Mouse (Mus musculus) neural tube, embryonic 11.5 days (tissue): ENCODE data around the gene 1810010D01Rik. TPM values are rescaled to one million over a fixed set of nuclear protein-coding genes. Genes with fewer than 3 reads are reported as not detected.

ENCODE experiments used
- ATAC-seq: fragments of 200-750 bp; cut with Nextera tagmentation; 2 replicates; pipeline ENCODE4 v1.8.0; 2017; ENCODE audit warnings: moderate number of reproducible peaks, mild to moderate bottlenecking, moderate TSS enrichment, moderate library complexity; ENCODE audit not compliant: insufficient read depth, low FRiP score, low TSS enrichment
- DNase-seq: peaks from one replicate; pipeline ENCODE4 v3.0.0-alpha.2; 2015; ENCODE audit warnings: low spot score
- H3K27ac ChIP-seq: fragments of 300-500 bp; sonication (generic); 2 replicates; pipeline ENCODE4 v1.5.1; 2014; ENCODE audit warnings: low read depth, mild to moderate bottlenecking, low read length
- H3K27me3 ChIP-seq: fragments of 300-500 bp; sonication (generic); 2 replicates; pipeline ENCODE4 v1.6.1; 2014; ENCODE audit warnings: mild to moderate bottlenecking, low read length, mixed read lengths; ENCODE audit not compliant: control insufficient read depth, insufficient read depth
- H3K36me3 ChIP-seq: fragments of 300-500 bp; sonication (generic); 2 replicates; pipeline ENCODE4 v1.6.1; 2014; ENCODE audit warnings: mild to moderate bottlenecking, low read length, moderate library complexity, mixed read lengths; ENCODE audit not compliant: control insufficient read depth, insufficient read depth
- H3K4me1 ChIP-seq: fragments of 300-500 bp; sonication (generic); 2 replicates; pipeline ENCODE4 v1.6.1; 2014; ENCODE audit warnings: low read length, mixed read lengths; ENCODE audit not compliant: control insufficient read depth, insufficient read depth
- H3K4me2 ChIP-seq: fragments of 300-500 bp; sonication (generic); 2 replicates; pipeline ENCODE4 v1.6.1; 2014; ENCODE audit warnings: low read depth, mild to moderate bottlenecking, moderate library complexity
- H3K4me3 ChIP-seq: fragments of 300-500 bp; sonication (generic); 2 replicates; pipeline ENCODE4 v1.5.1; 2014; ENCODE audit warnings: low read depth, low read length
- H3K9ac ChIP-seq: fragments of 300-500 bp; sonication (generic); 2 replicates; pipeline ENCODE4 v1.6.1; 2014; ENCODE audit warnings: mild to moderate bottlenecking, low read length
- H3K9me3 ChIP-seq: fragments of 300-500 bp; sonication (generic); 2 replicates; pipeline ENCODE4 v1.6.1; 2016; ENCODE audit warnings: low read length; ENCODE audit not compliant: control insufficient read depth
- WGBS: fragments of 180-500 bp; shearing (Covaris S2); extraction: QIAGEN DNeasy Blood & Tissue Kit; methylation state at CpG from one replicate; pipeline ENCODE4 v1.1.7; 2014; 5-methylcytosine and 5-hydroxymethylcytosine counted together
- polyA plus RNA-seq: library from polyadenylated mRNA; unstranded; fragments of >200 nt; fragmentation: Nextera tagmentation; extraction: Ambion mirVana; gene quantifications from 2 replicates; pipeline ENCODE4 v1.2.1, GENCODE M21; 2014

The 1810010D01Rik gene
- polyA plus RNA-seq, 1 experiment from 2014 or later: not detected

DNA sequence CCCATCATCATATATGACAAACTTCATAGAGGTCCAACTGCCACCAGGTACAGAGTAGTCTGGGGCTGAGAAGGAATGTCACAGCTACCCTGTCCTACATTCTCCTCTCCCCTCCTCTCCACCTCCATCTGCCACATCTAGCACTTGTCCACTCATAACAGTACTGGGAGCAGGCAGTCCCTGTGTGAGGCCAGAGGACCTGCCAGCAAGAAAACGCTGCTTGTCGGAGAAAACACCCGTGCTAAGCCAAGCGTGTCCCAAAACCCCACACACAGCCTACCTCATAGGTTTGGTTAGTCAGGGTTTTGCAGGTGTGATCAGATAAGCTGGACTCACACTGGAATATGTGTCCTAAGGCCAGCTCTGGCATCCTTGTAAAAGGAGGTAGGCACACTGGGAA is 33.0 kb upstream of the 1810010D01Rik start:
- H3K9me3 ChIP-seq: no peaks in the 10 kb centered on the region
- peaks cover 3% of the 10 kb centered on the region; the same call in 1 of the 2 replicates for H3K4me1 ChIP-seq
- H3K9ac ChIP-seq: no peak overlapping the region
- no peak overlapping the region for H3K4me3 ChIP-seq
- H3K4me2 ChIP-seq: no peak overlapping the region
- WGBS: 82% methylated on average over 4 of the region's 4 CpGs
- no peaks in the 10 kb centered on the region for H3K27me3 ChIP-seq
- H3K36me3 ChIP-seq: no peaks in the 10 kb centered on the region
- no peak overlapping the region for H3K27ac ChIP-seq
- no peak for DNase-seq
- ATAC-seq: no peak

DNA sequence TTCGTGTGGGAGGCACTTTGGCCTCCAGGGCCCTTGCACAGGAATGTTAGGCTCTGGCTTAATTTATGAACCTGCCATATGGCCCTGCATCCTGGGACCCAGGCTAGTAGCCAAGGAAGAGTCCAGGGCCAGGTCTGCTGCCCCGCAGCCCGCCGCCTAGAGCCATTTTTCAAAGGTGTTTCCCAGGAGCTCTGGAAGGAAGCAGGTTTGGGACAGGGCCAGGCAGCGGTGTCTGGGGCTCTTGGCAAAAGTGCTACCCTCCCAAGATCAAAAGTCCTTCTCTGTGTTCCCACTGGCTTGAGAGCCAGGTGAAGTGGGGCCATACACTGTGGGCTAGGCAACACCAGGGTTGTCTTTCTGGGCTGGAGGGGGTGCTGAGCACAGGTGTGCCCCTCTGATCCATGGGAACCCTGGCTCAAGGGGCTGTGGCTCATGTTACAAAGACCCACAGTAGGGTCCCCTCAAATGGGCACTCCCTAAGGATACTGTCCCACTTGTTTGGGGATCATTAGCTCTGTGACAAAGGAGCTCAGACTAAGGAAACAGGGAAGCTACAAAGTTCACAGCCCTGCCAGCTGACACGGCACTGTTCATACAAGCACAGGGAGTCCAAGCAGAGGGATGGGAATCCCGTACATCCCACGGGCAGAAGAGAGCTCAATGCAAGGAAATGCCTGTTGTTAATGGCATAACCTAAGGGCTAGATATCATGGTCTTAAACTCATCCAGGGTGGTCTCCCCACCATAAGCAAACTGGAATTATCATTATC is 32.0 kb upstream of the 1810010D01Rik start:
- H3K27me3 ChIP-seq: no peaks in the 10 kb centered on the region
- no peak overlapping the region for H3K27ac ChIP-seq
- ATAC-seq (no peak), DNase-seq (no peak)
- H3K9me3 ChIP-seq: no peaks in the 10 kb centered on the region
- no peak overlapping the region for H3K4me3 ChIP-seq
- no peaks in the 10 kb centered on the region for H3K36me3 ChIP-seq
- whole genome bisulfite sequencing: 65% methylated on average over 8 of the region's 8 CpGs
- H3K4me2 ChIP-seq: no peak overlapping the region
- peaks cover 3% of the 10 kb centered on the region; the same call in 1 of the 2 replicates for H3K4me1 ChIP-seq
- no peak overlapping the region for H3K9ac ChIP-seq

DNA sequence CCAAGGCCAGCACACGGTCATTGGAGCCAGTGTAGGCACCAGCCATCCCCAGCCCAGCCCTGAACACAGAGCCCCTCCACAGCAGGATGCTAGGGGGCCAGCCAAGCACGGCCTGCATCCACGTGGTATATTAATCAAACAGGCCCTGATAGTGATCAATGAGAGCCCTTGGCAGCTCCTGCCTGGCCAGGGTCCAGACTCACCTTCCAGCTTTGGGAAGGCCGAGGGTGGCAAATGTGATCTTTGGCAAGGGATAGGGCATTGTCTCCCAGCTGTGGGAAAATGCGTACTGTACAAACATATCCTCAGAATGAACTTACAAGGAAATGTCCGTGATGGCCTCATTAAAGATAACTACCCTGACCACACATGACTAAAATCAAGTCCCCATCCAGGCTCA is 31.2 kb upstream of the 1810010D01Rik start:
- no peak overlapping the region for H3K27ac ChIP-seq
- no peaks in the 10 kb centered on the region for H3K9me3 ChIP-seq
- H3K4me2 ChIP-seq: no peak overlapping the region
- no peaks in the 10 kb centered on the region for H3K27me3 ChIP-seq
- DNase-seq (no peak), ATAC-seq (no peak)
- WGBS: 69% methylated on average over 6 of the region's 6 CpGs
- H3K9ac ChIP-seq: no peak overlapping the region
- H3K36me3 ChIP-seq: no peaks in the 10 kb centered on the region
- H3K4me3 ChIP-seq: no peak overlapping the region
- H3K4me1 ChIP-seq: peaks cover 3% of the 10 kb centered on the region; the same call in 1 of the 2 replicates

DNA sequence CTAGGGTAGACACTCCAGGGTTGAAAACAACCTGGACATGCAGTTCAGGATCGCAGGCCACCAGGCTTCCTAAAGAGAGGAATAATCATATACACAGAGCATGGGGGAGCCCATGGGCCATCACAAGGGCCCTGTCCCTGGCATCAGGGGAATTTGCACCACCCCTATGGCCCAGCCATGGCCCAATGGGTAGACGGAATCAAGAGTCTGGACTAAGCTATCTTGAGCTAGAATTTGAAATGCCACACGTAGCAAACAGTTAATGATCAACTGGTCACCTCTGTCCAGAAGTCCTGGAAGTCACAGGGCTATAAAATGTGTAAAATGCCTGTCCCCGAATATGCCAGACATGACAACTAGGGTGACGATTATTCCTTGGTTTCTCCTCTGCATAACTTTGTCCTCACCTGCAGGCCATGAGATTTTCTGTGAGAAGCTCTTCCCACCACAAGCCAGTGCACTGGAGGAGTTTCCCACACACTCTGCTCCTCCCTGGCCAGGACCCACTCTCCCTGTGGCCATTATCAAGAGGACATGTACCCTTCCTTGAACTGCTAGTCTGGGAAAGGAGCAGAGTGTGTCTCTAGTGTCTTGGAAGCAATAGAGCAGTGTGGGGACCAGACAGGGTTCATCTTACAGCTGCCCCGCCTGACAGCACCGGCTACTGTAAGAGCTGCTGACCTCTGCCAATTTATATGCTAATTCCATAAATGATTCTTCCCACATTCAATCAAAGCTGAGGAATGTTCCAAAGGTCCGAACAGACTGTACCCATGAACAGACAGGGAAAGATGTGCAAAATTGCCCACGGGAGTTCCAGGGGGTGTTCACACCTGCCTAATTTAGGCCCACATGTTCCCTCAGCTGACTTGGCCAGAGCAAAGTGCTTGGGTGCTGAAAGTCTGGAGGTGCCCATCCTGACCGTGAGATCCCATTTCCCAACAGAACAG is 27.2 kb upstream of the 1810010D01Rik start:
- Histone ChIP-seq H3K9me3 (no peaks in the 10 kb centered on the region), H3K4me2 (no peak overlapping the region), H3K36me3 (no peaks in the 10 kb centered on the region), H3K27me3 (no peaks in the 10 kb centered on the region), H3K9ac (no peak overlapping the region), H3K27ac (no peak overlapping the region), H3K4me1 (peaks cover 3% of the 10 kb centered on the region; the same call in 1 of the 2 replicates), H3K4me3 (no peak overlapping the region)
- WGBS: 83% methylated on average over 10 of the region's 10 CpGs
- no peak for ATAC-seq
- DNase-seq: no peak

DNA sequence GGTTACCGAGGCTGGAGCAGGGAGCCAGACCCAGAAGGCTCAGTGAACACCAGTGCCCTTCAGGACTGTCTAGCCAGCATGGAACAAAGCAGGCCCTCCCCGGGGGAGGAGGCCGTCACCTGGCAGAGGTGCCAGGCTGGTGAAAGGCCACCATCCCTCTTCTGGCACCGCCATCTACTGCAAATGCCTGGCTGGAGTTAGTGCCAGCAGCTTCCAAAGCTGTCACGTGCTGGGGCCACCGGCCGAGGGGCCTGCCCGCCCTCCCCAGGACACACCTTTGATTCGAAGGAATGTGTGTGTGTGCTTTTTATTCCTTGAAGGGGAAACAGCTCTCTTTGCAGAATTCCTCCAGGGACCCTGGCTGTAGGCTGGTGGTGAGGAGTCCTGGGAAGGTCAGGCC is 23.7 kb upstream of the 1810010D01Rik start:
- Histone ChIP-seq H3K4me2 (no peak overlapping the region), H3K36me3 (no peaks in the 10 kb centered on the region), H3K9ac (no peak overlapping the region), H3K27ac (no peak overlapping the region), H3K9me3 (no peaks in the 10 kb centered on the region), H3K4me1 (no peaks in the 10 kb centered on the region), H3K4me3 (no peak overlapping the region), H3K27me3 (no peaks in the 10 kb centered on the region)
- ATAC-seq: no peak
- no peak for DNase-seq
- WGBS: 82% methylated on average over 9 of the region's 9 CpGs

DNA sequence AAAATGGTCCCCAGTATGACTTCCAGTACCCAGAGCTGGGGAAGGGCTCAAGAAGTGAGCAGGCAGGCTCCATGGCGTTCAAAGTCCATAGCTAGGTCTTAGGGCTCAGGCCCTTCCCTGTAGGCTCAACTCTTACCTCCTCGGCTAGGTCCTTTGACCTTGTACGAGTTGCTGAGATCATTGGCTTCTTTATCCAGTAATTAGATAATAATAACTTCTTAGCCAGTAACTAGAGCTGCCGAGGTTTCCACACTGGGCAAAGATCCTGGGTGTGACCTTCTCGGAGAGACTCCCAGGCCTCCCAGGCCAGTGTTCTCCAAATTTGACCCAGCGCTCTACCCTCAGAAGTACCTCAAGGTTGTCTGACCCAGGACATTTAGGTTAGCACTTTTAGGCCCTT is 18.7 kb upstream of the 1810010D01Rik start:
- no peak overlapping the region for H3K4me2 ChIP-seq
- no peaks in the 10 kb centered on the region for H3K4me1 ChIP-seq
- no peak overlapping the region for H3K27ac ChIP-seq
- no peaks in the 10 kb centered on the region for H3K9me3 ChIP-seq
- no peaks in the 10 kb centered on the region for H3K27me3 ChIP-seq
- WGBS: 86% methylated on average over 6 of the region's 6 CpGs
- ATAC-seq (no peak), DNase-seq (no peak)
- no peaks in the 10 kb centered on the region for H3K36me3 ChIP-seq
- H3K4me3 ChIP-seq: no peak overlapping the region
- H3K9ac ChIP-seq: no peak overlapping the region

DNA sequence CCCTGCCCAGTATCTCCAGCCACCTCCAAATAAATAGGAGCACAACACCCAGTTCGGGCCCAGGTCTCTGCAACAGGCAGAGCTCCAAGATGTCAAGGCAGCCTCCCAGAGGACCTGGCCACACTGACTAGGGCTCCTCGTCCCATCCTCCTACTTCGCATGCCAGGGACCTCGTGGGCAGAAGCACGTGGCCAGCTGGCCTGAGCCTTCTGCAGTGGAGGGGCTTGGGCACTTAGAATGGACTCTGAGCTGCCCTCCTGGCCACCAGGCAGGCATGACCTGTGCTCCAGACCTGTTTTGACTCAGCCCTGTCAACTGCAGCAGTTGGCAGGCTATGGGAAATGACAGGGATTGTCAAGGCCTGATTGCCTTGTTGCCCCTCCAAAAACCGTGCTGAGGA is 17.7 kb upstream of the 1810010D01Rik start:
- ATAC-seq: no peak
- no peak overlapping the region for H3K27ac ChIP-seq
- WGBS: 89% methylated on average over 6 of the region's 6 CpGs
- H3K27me3 ChIP-seq: no peaks in the 10 kb centered on the region
- DNase-seq: no peak
- no peak overlapping the region for H3K4me3 ChIP-seq
- H3K9ac ChIP-seq: no peak overlapping the region
- no peaks in the 10 kb centered on the region for H3K9me3 ChIP-seq
- no peak overlapping the region for H3K4me2 ChIP-seq
- H3K36me3 ChIP-seq: no peaks in the 10 kb centered on the region
- no peaks in the 10 kb centered on the region for H3K4me1 ChIP-seq

DNA sequence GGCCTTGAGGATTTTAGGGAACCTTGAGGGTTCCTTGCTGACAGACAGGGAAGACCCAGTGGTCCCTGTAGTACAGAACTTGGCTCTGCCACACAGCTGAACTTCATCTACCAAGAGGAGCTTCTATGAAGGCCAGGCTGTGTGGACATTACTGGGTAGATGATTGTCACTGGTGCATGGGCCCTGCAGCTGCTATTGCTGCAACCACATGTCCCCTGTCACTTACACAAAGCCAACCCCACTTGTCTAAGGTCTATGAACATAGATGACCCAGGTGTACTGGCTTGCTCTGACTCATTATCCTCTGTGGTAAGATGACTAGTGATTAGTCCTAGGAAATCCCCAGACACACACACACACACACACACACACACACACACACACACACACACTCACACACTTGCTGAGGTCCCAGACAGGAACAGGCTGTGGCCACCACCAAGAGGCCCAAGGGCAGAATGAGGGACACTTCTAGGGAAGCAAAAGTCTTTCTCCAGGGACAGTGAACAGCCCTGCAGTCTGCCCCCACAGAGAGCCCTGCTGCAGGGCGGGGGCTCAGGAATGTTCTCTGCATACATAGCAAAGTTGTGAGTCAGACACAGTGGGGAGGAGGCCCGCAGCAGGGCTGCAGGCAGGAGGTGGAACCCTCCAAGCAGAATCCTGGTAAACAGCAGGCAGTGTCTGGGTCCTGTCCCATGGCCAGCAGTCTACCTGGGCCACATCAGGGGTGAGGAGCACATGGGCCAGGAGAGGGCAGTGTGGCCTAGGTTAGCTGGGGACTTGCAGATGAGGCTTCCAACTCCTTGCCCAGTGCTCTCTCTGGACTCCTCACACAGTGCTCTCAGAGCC is 14.1 kb upstream of the 1810010D01Rik start:
- Histone ChIP-seq H3K36me3 (no peaks in the 10 kb centered on the region), H3K9me3 (no peaks in the 10 kb centered on the region), H3K9ac (no peak overlapping the region), H3K4me2 (no peak overlapping the region), H3K4me1 (no peaks in the 10 kb centered on the region), H3K27me3 (no peaks in the 10 kb centered on the region), H3K27ac (no peak overlapping the region), H3K4me3 (no peak overlapping the region)
- no peak for DNase-seq
- 47% methylated on average over 2 of the region's 2 CpGs for WGBS
- ATAC-seq: no peak
